Mouse (Mus musculus) heart, postnatal 10 days (tissue): Measurements from ENCODE around the gene Slc25a36. TPM values are rescaled to one million over a fixed set of nuclear protein-coding genes. Genes with fewer than 3 reads are reported as not detected.

ENCODE experiments used
- DNase-seq, 2 experiments: peaks; one replicate each; pipeline ENCODE4 v3.0.0; 2021
- intact Hi-C: fragments of 180-260 bp; cut with DNase I; formaldehyde crosslinking; loops from one replicate; pipeline ENCODE4 v1.15.1; 2025
- total RNA-seq, 2 experiments: library from RNA; stranded (reverse); gene quantifications; 2 replicates each; pipeline ENCODE4 v1.2.3; 2021

The Slc25a36 gene
- 10 to 100 TPM; 38.6 to 42.3 TPM for total RNA-seq

DNA sequence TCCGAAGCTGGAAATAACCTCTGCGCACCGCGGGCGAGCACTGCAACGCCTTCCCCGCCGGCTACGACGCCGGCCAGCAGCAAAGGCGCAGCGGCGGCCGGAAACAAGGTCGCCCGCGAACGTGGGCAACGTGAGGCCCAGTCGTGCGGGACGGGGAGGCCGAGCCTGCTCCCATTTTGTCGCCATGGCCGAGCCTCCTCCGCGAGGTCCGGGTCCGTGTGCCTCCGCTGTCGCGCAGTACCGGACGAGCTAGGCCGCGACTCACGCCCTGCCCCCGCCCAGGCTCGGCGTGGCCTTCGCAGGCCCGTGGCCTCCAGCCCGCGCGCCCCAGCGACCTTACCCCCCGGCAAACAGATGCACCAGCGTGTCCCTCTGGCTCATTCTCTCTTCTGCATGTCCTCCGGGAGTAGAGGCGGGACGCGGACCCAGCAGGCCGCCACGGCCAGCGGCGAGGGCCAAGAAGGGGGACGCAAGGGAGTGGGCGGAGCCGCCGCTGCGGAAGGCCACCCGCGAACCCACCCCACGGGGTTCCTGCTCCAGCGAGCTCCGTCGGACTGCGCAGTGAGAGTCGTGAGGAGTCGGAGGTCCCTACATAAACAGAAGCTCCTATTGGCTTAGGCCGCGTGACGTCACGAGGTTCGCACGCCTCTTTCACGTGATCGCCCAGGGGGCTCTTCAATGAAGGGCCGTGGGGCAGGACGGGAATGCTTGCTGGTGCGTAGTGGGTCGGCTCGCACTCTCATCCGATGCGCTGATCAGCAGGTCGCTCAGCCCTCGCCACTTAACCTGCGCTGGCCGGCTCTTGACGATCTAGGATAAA is at the start of gene Slc25a36:
Gene Slc25a36 (minus strand): TSS at position 587 of the 820 bp plus-strand sequence.
- intact Hi-C loops: no loop called here
- DNase-seq: peak; percentile 98

DNA sequence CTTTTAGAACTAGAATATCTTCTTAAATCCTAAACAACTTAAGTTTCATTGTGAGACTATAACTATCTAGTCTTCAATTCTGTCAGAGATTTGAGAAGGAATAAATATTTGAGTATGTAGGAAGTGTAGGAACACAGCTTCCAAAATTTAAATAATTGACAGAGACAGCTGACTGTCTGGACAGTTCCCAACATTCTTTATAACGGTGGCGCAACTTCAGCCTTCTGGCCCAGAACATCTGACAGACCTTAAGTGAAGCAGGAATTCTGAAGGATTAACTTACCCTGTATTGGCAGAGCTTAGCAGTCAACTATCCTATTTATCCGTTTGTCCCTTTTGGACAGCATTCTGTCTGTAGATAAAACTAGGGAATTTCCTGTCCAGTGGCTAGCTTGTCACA is 47.5 kb upstream of the Slc25a36 start:
- intact Hi-C loops: no loop called here
- no peak for DNase-seq

DNA sequence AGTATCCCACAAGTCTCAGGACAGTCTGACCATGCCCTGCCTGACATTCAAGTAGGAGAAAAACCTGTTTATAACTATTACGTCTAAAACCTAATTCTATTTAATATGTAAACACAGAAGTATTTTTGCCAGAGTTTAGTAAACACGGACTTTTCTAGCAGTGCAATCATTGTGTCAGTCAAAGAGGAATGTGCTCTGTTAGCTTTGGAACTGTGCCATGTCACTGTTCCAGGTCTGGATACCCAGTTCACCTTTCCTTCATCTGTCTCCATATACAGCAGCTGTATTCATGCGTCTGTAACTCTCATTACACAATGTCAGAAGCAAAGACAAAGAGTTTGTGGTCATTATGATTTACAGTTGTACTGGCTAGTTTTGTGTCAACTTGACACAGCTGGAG is 45.0 kb upstream of the Slc25a36 start:
- DNase-seq: no peak
- intact Hi-C loops: no loop called here

DNA sequence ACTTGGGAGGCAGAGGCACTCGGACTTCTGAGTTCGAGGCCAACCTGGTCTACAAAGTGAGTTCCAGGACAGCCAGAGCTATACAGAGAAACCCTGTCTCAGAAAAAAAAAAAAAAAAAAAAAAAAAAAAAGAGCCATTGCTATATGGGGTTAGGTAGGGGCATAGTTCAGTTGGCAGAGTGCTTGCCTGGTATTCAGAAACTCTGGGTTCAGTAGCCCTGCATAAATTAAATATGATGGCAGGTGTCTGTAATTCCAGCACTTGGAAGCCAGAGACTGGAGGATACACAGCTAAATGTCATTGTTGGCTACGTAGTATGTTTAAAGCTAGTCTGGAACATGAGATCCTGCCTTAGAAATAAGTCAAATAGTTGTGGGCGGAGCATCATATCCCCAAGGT is 44.0 kb upstream of the Slc25a36 start:
- DNase-seq: no peak
- intact Hi-C loops: no loop called here

DNA sequence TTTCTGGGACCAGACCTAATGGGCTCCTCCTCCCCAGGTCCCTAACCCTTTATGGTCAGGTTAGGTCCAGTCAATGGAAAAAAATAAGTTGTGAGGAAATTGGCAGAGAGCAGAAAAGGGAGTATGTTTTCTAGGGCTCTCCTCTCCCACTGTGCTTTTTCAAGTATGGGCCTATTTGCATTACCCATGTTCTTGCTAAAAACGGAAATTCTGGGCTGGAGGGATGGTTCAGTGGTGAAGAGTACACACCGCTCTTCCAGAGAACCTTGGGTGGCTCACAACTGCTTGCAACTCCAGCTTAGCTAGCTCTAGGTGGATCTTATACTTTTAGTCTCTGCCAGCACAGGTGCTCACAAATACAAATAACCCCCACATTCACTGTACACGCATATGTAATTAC is 42.0 kb upstream of the Slc25a36 start:
- intact Hi-C loops: no loop called here
- no peak for DNase-seq

DNA sequence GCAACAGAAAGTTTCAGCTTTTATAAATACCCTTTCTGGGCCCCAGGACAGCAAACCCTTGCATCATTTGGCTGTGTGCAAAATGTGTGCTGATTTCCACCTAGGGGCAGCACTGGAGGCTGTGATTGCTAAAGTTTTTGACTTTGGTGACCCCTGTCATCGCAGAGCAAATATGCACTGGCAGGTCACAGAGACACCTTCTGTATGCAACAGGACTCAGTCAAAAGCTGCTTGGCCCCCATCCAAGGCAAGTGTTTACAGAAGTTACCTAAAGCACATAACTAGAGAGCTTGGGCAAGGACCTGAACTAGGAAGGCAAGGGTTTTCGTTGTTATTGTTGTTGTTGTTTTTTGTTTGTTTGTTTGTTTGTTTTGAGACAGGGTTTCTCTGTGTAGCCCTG is 36.3 kb upstream of the Slc25a36 start:
- intact Hi-C loops: no loop called here
- no peak for DNase-seq

DNA sequence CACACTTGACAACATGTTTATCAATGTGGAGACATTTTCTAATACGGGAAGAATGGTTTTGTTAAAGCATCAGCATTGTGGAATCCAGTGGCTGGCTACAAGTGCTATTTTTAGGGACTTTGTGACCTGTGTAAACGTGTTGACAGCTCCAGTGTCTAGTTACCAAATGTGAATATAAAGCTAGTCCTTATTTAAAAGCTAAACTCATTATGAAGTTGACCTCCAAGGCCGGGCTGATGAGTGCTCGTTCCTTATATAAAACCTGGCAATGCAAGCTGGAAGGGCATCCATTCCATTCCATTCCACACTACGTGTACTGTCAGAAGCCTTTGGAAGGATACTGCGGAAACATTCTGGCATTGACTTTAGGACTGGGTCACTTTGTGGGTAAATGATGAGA is 34.4 kb upstream of the Slc25a36 start:
- DNase-seq: peak; percentile 40 to 48
- intact Hi-C loops: no loop called here

DNA sequence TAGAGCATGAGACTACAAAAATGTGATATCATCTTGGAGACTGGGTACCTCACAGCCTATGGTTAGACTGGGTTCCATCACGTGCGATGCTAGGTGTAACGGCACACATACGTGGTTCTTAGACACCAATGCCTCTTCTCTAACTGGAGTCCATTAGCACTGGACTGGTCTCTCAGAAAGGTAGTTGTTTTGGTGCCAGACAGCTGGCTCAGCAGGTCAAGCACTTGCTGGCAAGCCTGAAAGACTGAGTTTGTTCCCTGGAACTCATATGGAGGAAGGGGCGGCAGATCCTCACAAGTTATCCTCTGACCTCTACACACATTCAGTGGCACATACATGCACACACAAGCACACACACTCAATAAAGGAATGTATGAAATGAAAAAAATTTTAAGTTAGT is 32.5 kb upstream of the Slc25a36 start:
- intact Hi-C loops: no loop called here
- no peak for DNase-seq

DNA sequence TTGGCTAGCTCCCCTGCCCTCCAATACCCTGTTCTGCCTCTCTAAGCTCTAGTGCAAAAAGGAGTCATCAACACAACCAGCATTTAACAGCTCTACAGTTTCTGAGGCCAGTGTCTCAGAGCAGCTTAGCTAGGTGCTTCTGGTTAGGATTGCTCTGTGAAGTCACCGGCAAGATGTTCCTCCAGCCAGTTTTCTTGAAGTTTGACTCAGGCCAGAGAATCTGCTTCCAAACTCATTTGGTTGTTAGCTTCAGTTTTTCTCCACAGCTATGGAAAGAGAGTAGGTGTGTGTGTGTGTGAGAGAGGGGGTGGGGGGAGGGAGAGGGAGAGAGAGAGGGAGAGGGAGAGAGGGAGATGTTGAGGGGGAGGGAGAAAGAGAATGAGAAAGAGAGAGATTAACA is 31.6 kb upstream of the Slc25a36 start:
- intact Hi-C loops: no loop called here
- DNase-seq: no peak

DNA sequence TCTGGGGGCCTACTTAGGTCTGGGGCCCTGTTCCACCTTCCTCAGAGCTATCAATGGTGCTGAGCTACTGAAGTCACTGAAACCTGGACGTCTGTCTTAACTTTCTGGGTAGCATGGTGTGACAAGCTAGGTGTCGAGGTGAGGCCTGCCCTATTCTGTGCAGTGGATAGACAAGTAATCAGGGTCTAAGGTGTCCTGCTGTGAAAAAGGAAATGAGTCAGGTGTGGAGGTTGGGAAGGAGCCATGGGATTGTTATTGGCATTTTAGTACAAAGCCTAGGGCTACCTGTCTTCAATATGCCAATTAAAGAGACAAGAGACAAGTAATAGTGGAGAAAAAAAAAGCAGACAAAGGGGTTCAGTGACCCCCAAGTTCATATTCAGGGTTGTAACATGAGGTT is 30.8 kb upstream of the Slc25a36 start:
- intact Hi-C loops: no loop called here
- DNase-seq: no peak

DNA sequence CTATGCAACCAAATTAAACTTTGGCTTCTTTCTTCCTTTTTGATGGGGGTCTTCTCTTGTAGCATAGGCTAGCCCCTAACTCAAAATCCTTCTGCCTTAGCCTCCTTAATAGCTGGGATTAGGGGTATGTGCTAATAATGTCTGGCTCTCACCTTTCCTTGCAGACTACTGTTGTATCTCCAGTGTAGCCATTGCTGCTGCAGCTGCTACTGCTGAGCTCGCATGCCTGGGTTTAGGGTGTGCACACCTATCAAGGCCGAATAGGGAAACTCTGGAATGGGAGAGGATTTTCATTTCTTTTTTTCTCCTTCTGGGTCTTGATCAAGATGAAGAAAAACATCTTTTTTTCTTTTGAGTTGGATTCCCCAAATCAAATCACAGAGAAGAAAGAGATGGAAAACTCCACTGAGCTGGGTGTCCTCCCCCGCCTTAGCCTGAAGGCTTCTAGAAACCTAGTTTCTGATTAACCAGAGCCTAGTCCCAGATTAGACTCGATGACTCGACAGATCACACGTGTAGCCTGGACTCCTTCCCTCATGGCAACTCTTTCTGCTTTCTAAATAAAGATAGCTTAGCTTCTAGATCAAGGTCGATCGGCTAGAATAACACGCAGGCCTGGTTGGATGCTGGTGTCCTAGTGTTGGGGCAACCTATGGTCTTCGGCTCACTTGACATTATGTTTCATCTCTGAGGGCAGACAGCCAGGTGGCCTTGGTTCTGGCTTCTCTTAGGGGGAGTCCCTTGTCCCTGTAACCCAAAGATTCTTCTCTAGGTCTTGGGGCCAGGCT is 29.4 kb upstream of the Slc25a36 start:
- intact Hi-C loops: no loop called here
- no peak for DNase-seq

DNA sequence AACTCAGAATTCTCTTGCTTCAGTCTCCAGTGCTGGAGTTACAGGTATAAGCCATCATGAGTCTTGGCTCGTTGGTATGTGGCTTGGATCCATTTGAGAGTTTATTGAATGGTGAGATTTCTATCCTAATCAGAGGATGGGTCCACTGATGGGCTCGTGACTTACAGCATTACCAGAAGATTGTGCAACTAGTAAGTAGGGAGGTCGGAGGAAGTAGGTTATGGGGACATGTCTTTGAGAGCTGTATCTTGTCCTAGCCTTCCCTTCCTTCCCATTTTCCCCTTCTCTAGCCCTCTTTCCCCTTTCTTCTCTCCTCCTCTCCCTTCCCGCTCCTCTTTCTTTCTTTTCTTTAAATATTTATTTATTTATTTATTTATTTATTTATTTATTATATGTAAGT is 26.7 kb upstream of the Slc25a36 start:
- no peak for DNase-seq
- intact Hi-C loops: no loop called here

DNA sequence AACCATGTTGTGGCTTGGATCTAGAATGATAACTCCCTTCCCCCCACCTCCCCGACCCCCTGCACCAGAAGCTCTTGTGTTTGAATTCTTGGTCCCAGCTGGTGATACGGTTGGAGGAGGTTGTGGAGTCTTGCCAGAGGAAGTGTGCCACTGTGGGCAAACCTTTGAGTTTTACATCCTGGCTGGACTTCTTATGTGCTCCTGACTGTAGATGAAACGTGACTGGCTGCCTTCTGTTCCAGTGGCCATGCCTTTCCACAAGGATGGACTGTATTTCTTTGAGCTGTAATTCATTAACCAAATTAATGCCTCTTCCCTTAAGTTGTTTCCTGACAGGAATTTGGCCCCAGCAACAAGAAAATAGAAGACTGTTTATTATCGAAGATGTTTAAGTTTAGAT is 26.2 kb upstream of the Slc25a36 start:
- intact Hi-C loops: no loop called here

DNA sequence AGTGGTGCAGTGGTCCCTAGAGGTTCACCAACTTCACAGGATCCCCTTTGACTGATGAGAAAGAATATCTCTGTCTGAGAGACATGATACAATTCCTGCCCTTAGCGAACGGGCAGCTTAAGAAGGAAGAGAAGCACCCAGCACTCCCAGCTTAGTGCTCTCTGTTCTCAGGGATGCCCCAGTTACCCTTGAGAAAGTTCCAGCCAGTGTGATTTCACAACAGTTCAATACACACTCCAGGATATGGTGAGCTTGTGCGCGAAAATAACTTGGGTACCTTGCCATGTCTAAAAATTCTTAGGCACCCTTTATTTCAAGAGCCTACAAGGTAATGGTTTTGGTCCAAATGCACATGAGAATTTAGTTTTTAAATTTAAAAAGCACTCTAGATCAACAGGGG is 24.9 kb upstream of the Slc25a36 start:
- no peak for DNase-seq
- intact Hi-C loops: no loop called here

More for the DNA sequence above, 26.2 kb upstream of the Slc25a36 start:
- DNase-seq: no peak

DNA sequence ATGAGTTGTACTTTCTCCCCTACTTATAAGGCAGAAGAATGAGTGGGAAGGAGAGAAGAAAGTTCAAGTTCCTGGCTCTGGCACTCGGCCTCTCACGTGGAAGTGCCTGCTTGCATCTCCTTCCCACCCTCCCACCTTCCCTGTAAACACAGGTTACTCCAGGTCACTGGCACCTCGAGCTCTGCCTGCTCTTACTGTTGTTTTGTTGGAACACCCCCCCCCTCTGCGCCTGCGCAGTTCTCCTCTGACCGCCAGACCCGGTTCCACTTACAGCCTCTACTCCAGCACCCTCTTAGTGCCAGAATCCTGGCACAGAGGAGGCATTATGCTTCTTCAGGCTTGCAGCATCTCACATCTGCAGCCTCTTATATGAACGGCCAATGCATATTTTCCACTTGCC is 22.2 kb upstream of the Slc25a36 start:
- DNase-seq: no peak
- intact Hi-C loops: no loop called here

DNA sequence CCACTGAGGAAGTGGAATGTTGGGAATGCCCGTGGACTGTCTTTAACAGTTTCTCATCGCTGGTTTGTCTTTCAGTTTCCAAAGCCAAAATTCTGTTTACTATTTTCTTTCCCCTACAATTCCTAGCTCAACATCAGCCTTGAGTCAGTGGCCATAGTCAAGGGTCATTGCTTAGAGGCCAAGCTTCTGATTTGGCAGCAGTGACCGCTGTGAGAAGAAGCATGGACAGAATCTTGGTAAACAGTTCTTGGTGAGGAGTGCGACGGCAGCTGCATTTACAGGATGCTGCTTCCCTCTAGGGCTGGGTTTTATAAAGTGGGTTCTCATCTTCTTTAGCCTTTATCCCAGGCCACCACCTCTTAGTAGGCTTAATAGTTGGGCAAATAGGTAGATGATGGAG is 19.0 kb upstream of the Slc25a36 start:
- intact Hi-C loops: no loop called here
- DNase-seq: no peak

DNA sequence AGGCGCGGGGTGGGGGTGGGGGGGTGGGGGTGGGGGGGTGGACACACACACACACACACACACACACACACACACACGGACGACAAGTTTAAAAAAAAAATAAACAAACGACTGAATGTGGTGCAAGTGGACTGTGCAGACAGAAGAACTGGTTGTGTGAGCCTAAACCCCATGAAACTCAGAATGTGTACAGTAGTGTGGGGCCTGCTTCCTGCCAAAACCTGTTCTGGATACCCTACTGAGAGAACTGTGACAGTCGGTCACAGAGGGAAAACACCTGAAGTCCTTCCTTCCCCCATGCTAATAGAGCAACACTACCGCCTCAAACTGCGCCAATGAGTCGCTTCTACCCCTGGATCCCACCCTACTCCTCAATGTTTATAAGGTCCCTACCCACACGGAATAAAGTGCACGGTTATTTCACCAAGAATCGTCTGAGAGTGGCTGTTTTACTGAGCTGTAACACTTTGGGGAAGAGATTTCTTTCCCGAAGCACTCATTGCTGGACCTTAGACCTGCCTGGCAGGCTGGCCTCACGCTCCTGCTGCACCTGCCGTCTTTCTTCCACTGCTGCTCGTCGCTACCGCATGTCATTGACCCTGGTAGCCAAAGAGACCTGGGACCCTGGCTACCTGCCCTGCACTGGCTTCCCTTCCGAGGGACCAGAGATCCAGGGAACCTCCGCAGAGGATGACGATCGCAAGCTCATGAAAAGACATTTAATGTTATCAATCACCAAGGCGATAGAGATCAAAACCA is 13.2 kb upstream of the Slc25a36 start:
- no peak for DNase-seq
- intact Hi-C loops: no loop called here

DNA sequence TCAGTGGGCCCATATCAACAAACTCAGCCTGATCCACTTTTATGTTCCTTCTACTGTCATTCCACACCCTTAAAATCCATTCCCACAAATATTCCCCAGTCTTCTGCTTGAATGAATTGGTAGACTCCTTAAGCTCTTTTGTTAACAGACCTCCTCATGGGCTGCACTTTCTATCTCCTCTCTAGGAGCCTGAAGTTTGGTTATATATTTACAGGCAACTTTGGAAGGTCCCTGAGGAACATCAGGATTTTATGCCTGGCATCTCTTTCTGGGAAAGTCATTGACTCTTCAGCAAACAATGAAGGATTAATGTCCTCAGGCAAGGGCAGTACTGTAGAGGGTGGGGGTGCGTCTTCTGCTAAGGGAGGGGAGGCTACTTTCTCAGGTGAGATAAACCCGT is 10.5 kb upstream of the Slc25a36 start:
- DNase-seq: no peak
- intact Hi-C loops: no loop called here

DNA sequence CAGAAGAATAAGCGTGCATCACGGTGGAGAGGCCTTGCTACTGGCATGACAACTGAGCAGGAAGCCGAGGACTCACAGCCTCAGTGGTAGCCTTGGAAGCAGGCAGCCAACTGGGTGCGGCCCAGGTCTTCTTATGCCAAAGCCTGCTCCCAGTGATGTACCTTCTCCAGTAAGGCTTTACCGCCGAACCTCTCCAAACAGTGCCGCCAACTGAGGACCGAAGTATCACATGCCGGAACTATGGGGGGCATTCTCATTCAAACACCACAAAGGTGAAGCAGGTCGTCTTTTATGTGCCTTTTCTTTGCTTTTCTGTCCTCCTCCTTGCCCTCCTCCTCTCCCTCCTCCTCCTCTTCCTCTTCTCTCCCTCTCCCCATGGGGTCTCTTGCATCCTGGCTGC is 3.3 kb upstream of the Slc25a36 start:
- DNase-seq: no peak
- intact Hi-C loops: no loop called here

DNA sequence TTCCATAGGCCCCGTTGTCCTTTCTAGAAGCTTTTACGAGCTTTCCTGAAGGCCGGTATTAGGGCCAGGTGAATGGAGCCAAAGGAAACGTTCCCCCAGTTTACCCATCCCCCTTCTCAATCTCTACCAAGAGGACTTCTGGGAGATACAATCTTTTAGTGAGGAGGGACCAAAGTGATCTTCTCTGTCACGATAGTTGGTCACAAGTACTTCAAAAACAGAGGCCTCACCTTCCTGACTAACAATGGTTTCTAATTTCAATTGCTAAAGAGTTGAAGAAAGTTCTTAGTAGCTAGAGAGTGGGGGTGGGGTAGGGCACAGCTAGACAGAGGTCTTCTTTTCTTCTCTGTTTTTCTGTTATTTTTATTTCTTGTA is 2.6 kb upstream of the Slc25a36 start:
- no peak for DNase-seq
- intact Hi-C loops: no loop called here

DNA sequence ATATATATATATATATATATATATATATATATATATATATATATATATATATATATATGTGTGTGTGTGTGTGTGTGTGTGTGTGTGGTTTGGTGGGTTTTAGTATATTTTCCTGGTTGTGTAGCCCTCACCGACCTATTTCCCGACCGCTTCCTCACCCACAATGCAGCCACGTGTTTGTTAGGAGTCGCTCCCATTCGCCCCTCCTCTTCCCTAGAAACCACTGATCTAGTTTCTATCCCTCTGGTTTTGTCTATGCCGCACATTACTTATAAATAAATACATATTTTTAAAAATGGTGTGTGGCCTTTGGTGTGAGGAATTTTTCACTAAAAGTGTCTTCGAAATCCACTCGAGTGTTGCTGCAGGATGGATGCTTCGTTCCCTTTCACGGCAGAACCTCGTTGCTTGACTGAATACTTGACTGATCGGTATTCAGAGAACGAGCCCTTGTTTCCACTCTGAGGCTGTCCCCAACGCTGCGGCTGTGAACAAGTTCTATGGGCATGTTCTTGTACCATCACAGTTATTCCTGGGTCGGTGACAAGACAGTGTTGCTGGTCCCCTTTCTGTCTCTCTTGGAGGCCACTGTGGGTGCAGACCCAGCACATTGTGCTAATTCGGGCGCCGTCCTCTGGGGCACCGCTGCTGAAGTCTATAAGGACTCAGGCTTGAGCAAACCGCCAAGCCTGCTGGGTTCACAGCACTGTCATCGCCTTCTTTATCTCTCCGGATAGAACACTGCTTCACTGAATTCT is 2.0 kb upstream of the Slc25a36 start:
- intact Hi-C loops: no loop called here
- peak; percentile 20 to 29 for DNase-seq
